Mouse (Mus musculus): ENCODE data around the gene Itln1.
"Not testable (repeated sequence)": the region's sequence is repeated elsewhere in the genome, so short reads cannot be mapped to it uniquely, and the experiment has no call there.

DNA sequence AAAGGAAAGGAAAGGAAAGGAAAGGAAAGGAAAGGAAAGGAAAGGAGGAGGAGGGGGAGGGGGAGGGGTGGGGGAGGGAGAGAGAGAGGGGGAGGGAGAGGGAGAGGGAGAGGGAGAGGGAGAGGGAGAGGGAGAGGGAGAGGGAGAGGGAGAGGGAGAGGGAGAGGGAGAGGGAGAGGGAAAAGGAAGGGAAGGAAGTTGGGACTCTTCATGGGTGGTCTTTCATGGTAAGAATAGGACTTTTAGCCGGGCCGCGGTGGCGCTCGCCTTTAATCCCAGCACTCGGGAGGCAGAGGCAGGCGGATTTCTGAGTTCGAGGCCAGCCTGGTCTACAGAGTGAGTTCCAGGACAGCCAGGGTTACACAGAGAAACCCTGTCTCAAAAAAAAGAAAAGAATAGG lies 63.2 kb downstream of the Itln1 start:
- not testable (repeated sequence) for TF ChIP-seq CTCF (IDR thresholded peaks at IDR 0.05; ENCODE audit: control insufficient read depth, insufficient read depth, insufficient read length); FOSL1 (IDR thresholded peaks at IDR 0.05; ENCODE audit: insufficient read depth, low read length, poor library complexity, severe bottlenecking); MYOD1 (IDR thresholded peaks at IDR 0.05; ENCODE audit: control insufficient read depth, insufficient read length, low read depth); USF1 (IDR thresholded peaks at IDR 0.05; ENCODE audit: low read depth)
